Mouse (Mus musculus) hindbrain, embryonic 12.5 days (tissue): ENCODE measurements around the gene Prpf6. TPM values are rescaled to one million over a fixed set of nuclear protein-coding genes. Genes with fewer than 3 reads are reported as not detected.

ENCODE experiments used
- ATAC-seq: fragments of 200-750 bp; cut with Nextera tagmentation; 2 replicates; pipeline ENCODE4 v1.8.0; 2017; ENCODE audit warnings: moderate TSS enrichment; ENCODE audit not compliant: low FRiP score
- H3K27ac ChIP-seq: fragments of 300-500 bp; sonication (generic); 2 replicates; pipeline ENCODE4 v1.5.1; 2016; ENCODE audit warnings: mild to moderate bottlenecking
- H3K27me3 ChIP-seq: fragments of 300-500 bp; sonication (generic); 2 replicates; pipeline ENCODE4 v1.6.1; 2016; ENCODE audit warnings: mild to moderate bottlenecking
- H3K36me3 ChIP-seq: fragments of 300-500 bp; sonication (generic); 2 replicates; pipeline ENCODE4 v1.6.1; 2016; ENCODE audit warnings: mild to moderate bottlenecking
- H3K4me1 ChIP-seq: fragments of 300-500 bp; sonication (generic); 2 replicates; pipeline ENCODE4 v1.6.1; 2016
- H3K4me2 ChIP-seq: fragments of 300-500 bp; sonication (generic); replicated peaks from 2 replicates; pipeline ENCODE4 v1.6.1; 2016; ENCODE audit warnings: mild to moderate bottlenecking
- H3K4me3 ChIP-seq: fragments of 300-500 bp; sonication (generic); 2 replicates; pipeline ENCODE4 v1.5.1; 2016; ENCODE audit warnings: mild to moderate bottlenecking
- H3K9ac ChIP-seq: fragments of 300-500 bp; sonication (generic); 2 replicates; pipeline ENCODE4 v1.6.1; 2016; ENCODE audit warnings: mild to moderate bottlenecking, moderate library complexity
- H3K9me3 ChIP-seq: fragments of 300-500 bp; sonication (generic); replicated peaks from 2 replicates; pipeline ENCODE4 v1.6.1; 2016; ENCODE audit warnings: mild to moderate bottlenecking
- WGBS: fragments of 180-500 bp; shearing (Covaris S2); methylation state at CpG from one replicate; pipeline ENCODE4 v1.1.7; 2016; 5-methylcytosine and 5-hydroxymethylcytosine counted together
- polyA plus RNA-seq: library from polyadenylated mRNA; unstranded; fragments of >200 nt; fragmentation: Nextera tagmentation; extraction: Ambion mirVana; gene quantifications from 2 replicates; pipeline ENCODE4 v1.2.1, GENCODE M21; 2016

Prpf6 gene
- polyA plus RNA-seq, 1 experiment from 2014 or later = 72.4 TPM

GRCm38 (mm10) chr2:181675454-181675853 lies 83.8 kb downstream of the Prpf6 start:
- no peaks in the 10 kb centered on the region for H3K9me3 ChIP-seq
- H3K4me3 ChIP-seq = peak overlapping the region; percentile 11; the same call in 1 of the 2 replicates
- no peaks in the 10 kb centered on the region for H3K36me3 ChIP-seq
- H3K27me3 ChIP-seq = peaks cover 32% of the 10 kb centered on the region
- 0 out of 2 replicates have a peak overlapping the region, but pooled peaks have one; percentile 55 for H3K27ac ChIP-seq
- 3% methylated on average over 14 of the region's 14 CpGs for WGBS
- H3K9ac ChIP-seq = 0 out of 2 replicates have a peak overlapping the region, but pooled peaks have one; percentile 32
- peaks cover 39% of the 10 kb centered on the region for H3K4me1 ChIP-seq
- ATAC-seq = no peak
- H3K4me2 ChIP-seq = peak overlapping the region; percentile 41

- Histone ChIP-seq H3K4me1 (peaks cover 38% of the 10 kb centered on the region), H3K27ac (peak overlapping the region; percentile 55; the same call in 1 of the 2 replicates)
These were observed 84.8 kb downstream of the Prpf6 start for GRCm38 (mm10) chr2:181676424-181676823.

GRCm38 (mm10) chr2:181677096-181677754 lies 85.6 kb downstream of the Prpf6 start:
- H3K27me3 ChIP-seq = peaks cover 14% of the 10 kb centered on the region
- peaks cover 34% of the 10 kb centered on the region for H3K4me1 ChIP-seq
- ATAC-seq = no peak
- WGBS = 56% methylated on average over 5 of the region's 5 CpGs
- H3K4me2 ChIP-seq = no peak overlapping the region
- no peaks in the 10 kb centered on the region for H3K36me3 ChIP-seq
- H3K4me3 ChIP-seq = no peak overlapping the region
- 0 out of 2 replicates have a peak overlapping the region, but pooled peaks have one; percentile 25 for H3K27ac ChIP-seq
- no peaks in the 10 kb centered on the region for H3K9me3 ChIP-seq
- H3K9ac ChIP-seq = no peak overlapping the region

More at GRCm38 (mm10) chr2:181676424-181676823, 84.8 kb downstream of the Prpf6 start:
- Histone ChIP-seq H3K4me3 (no peak overlapping the region), H3K36me3 (no peaks in the 10 kb centered on the region), H3K9me3 (no peaks in the 10 kb centered on the region), H3K4me2 (no peak overlapping the region), H3K27me3 (peaks cover 22% of the 10 kb centered on the region), H3K9ac (no peak overlapping the region)
- ATAC-seq = no peak
- 24% methylated on average over 2 of the region's 2 CpGs for WGBS

- H3K4me3 ChIP-seq = no peak overlapping the region
- ATAC-seq = no peak
- H3K4me1 ChIP-seq = peaks cover 34% of the 10 kb centered on the region
- H3K4me2 ChIP-seq = no peak overlapping the region
- H3K36me3 ChIP-seq = no peaks in the 10 kb centered on the region
- peaks cover 9% of the 10 kb centered on the region for H3K27me3 ChIP-seq
- H3K9ac ChIP-seq = no peak overlapping the region
- H3K9me3 ChIP-seq = no peaks in the 10 kb centered on the region
- 0 out of 2 replicates have a peak overlapping the region, but pooled peaks have one; percentile 25 for H3K27ac ChIP-seq
- WGBS = 70% methylated on average over 3 of the region's 3 CpGs
These were observed 86.1 kb downstream of the Prpf6 start for GRCm38 (mm10) chr2:181677755-181678098.

GRCm38 (mm10) chr2:181678780-181679179 lies 87.1 kb downstream of the Prpf6 start:
- Histone ChIP-seq H3K9ac (no peak overlapping the region), H3K4me1 (peaks cover 30% of the 10 kb centered on the region), H3K4me2 (no peak overlapping the region), H3K9me3 (no peaks in the 10 kb centered on the region), H3K36me3 (no peaks in the 10 kb centered on the region), H3K4me3 (no peak overlapping the region), H3K27ac (no peak overlapping the region), H3K27me3 (no peaks in the 10 kb centered on the region; the same call in 1 of the 2 replicates)
- peak; percentile 63; the same call in 1 of the 2 replicates for ATAC-seq
- WGBS = 41% methylated on average over 1 of the region's 1 CpGs

- Histone ChIP-seq H3K27ac (0 out of 2 replicates have a peak within 1 kb of the TSS, but pooled peaks have one; percentile 40), H3K9ac (peak within 1 kb of the TSS; percentile 90), H3K9me3 (no peaks in the 10 kb centered on the region), H3K36me3 (no peaks in the 10 kb centered on the region), H3K4me2 (peak within 1 kb of the TSS; percentile 89), H3K4me1 (peaks cover 29% of the 10 kb centered on the region), H3K4me3 (peak within 1 kb of the TSS; percentile 63), H3K27me3 (no peaks in the 10 kb centered on the region)
- ATAC-seq = peak; percentile 57
- WGBS = under 1% methylated on average over 60 of the region's 69 CpGs
These were observed 88.5 kb downstream of the Prpf6 start, which contains the start of gene Tcea2 for GRCm38 (mm10) chr2:181679951-181680715. Gene Tcea2 (plus strand): TSS chr2:181680310.

GRCm38 (mm10) chr2:181680716-181681117 lies 89.0 kb downstream of the Prpf6 start:
- Histone ChIP-seq H3K4me2 (peak overlapping the region; percentile 89), H3K27ac (0 out of 2 replicates have a peak overlapping the region, but pooled peaks have one; percentile 40), H3K4me3 (peak overlapping the region; percentile 63), H3K4me1 (peaks cover 23% of the 10 kb centered on the region), H3K9ac (peak overlapping the region; percentile 90), H3K27me3 (no peaks in the 10 kb centered on the region), H3K9me3 (no peaks in the 10 kb centered on the region), H3K36me3 (no peaks in the 10 kb centered on the region)
- peak; percentile 27 for ATAC-seq
- WGBS = 15% methylated on average over 7 of the region's 7 CpGs

GRCm38 (mm10) chr2:181681978-181682377 lies 90.3 kb downstream of the Prpf6 start:
- Histone ChIP-seq H3K27ac (no peak overlapping the region), H3K4me2 (no peak overlapping the region), H3K9me3 (no peaks in the 10 kb centered on the region), H3K4me3 (no peak overlapping the region), H3K9ac (no peak overlapping the region), H3K36me3 (peaks cover 10% of the 10 kb centered on the region; the same call in 1 of the 2 replicates), H3K4me1 (peaks cover 17% of the 10 kb centered on the region), H3K27me3 (no peaks in the 10 kb centered on the region)
- WGBS = 96% methylated on average over 1 of the region's 1 CpGs
- no peak for ATAC-seq

- Histone ChIP-seq H3K36me3 (peaks cover 23% of the 10 kb centered on the region; the same call in 1 of the 2 replicates), H3K27me3 (no peaks in the 10 kb centered on the region), H3K27ac (no peak overlapping the region), H3K4me1 (peaks cover 14% of the 10 kb centered on the region), H3K9me3 (no peaks in the 10 kb centered on the region), H3K9ac (no peak overlapping the region), H3K4me2 (no peak overlapping the region), H3K4me3 (no peak overlapping the region)
- no peak for ATAC-seq
- whole genome bisulfite sequencing = 67% methylated on average over 4 of the region's 4 CpGs
These were observed 91.7 kb downstream of the Prpf6 start for GRCm38 (mm10) chr2:181683381-181683780.

- WGBS = 93% methylated on average over 1 of the region's 1 CpGs
- H3K9ac ChIP-seq = no peak overlapping the region
- peaks cover 33% of the 10 kb centered on the region for H3K36me3 ChIP-seq
- no peak overlapping the region for H3K4me2 ChIP-seq
- peaks cover 11% of the 10 kb centered on the region for H3K4me1 ChIP-seq
- ATAC-seq = no peak
- no peaks in the 10 kb centered on the region for H3K9me3 ChIP-seq
- H3K4me3 ChIP-seq = no peak overlapping the region
- H3K27me3 ChIP-seq = no peaks in the 10 kb centered on the region
- no peak overlapping the region for H3K27ac ChIP-seq
These were observed 93.0 kb downstream of the Prpf6 start for GRCm38 (mm10) chr2:181684713-181685112.

GRCm38 (mm10) chr2:181685686-181686085 lies 94.0 kb downstream of the Prpf6 start:
- ATAC-seq = no peak

GRCm38 (mm10) chr2:181687586-181687985 lies 95.9 kb downstream of the Prpf6 start:
- no peak overlapping the region for H3K4me2 ChIP-seq
- no peaks in the 10 kb centered on the region for H3K9me3 ChIP-seq
- 94% methylated on average over 8 of the region's 8 CpGs for WGBS
- peaks cover 33% of the 10 kb centered on the region for H3K36me3 ChIP-seq
- H3K9ac ChIP-seq = no peak overlapping the region
- no peak overlapping the region for H3K4me3 ChIP-seq
- H3K27me3 ChIP-seq = no peaks in the 10 kb centered on the region
- H3K27ac ChIP-seq = no peak overlapping the region
- ATAC-seq = no peak
- peaks cover 5% of the 10 kb centered on the region for H3K4me1 ChIP-seq

More at GRCm38 (mm10) chr2:181685686-181686085, 94.0 kb downstream of the Prpf6 start:
- H3K27ac ChIP-seq = no peak overlapping the region
- peaks cover 6% of the 10 kb centered on the region for H3K4me1 ChIP-seq
- H3K36me3 ChIP-seq = peaks cover 33% of the 10 kb centered on the region
- H3K27me3 ChIP-seq = no peaks in the 10 kb centered on the region
- H3K4me3 ChIP-seq = no peak overlapping the region
- no peaks in the 10 kb centered on the region for H3K9me3 ChIP-seq
- H3K9ac ChIP-seq = no peak overlapping the region
- 93% methylated on average over 4 of the region's 4 CpGs for WGBS
- H3K4me2 ChIP-seq = no peak overlapping the region
